Mouse (Mus musculus): ENCODE measurements around the gene Akap12. TPM values are rescaled to one million over a fixed set of nuclear protein-coding genes. Genes with fewer than 3 reads are reported as not detected.

Akap12 gene
- polyA plus RNA-seq, 1 experiment, result 7.1 TPM

- H3K36me3 ChIP-seq (ENCODE audit: control insufficient read depth, insufficient read depth, low read length), result peaks cover 7% of the 10 kb centered on the region
- H3K4me3 ChIP-seq (ENCODE audit: control insufficient read depth, insufficient read depth, low read length), result no peak overlapping the region
- TF ChIP-seq POLR2A (IDR thresholded peaks at IDR 0.05; ENCODE audit: control insufficient read depth, extremely low read depth, insufficient read depth, low read length, poor library complexity), result no peak
- TF ChIP-seq CTCF (IDR thresholded peaks at IDR 0.05; ENCODE audit: borderline replicate concordance, control insufficient read depth, extremely low read depth, insufficient read depth, low read length, poor library complexity), result no peak
- whole genome bisulfite sequencing, result 91% methylated on average over 7 of the region's 7 CpGs
- H3K4me1 ChIP-seq (replicated peaks; ENCODE audit: control insufficient read depth, insufficient read depth, low read length), result no peaks in the 10 kb centered on the region; the same call in 1 of the 2 replicates
- no peak overlapping the region for H3K27ac ChIP-seq (ENCODE audit: control insufficient read depth, insufficient read depth, low read length)
- DNase-seq, result no peak
- no peaks in the 10 kb centered on the region for H3K27me3 ChIP-seq (ENCODE audit: control insufficient read depth, insufficient read depth, low read length)
Measured at GRCm38 (mm10) chr10:4376461-4376860, 110.3 kb downstream of the Akap12 start.

GRCm38 (mm10) chr10:4376931-4377330, 110.8 kb downstream of the Akap12 start:
- H3K36me3 ChIP-seq (ENCODE audit: control insufficient read depth, insufficient read depth, low read length), result peaks cover 5% of the 10 kb centered on the region
- no peaks in the 10 kb centered on the region for H3K27me3 ChIP-seq (ENCODE audit: control insufficient read depth, insufficient read depth, low read length)
- DNase-seq, result no peak
- TF ChIP-seq CTCF (IDR thresholded peaks at IDR 0.05; ENCODE audit: borderline replicate concordance, control insufficient read depth, extremely low read depth, insufficient read depth, low read length, poor library complexity), result no peak
- no peak for TF ChIP-seq POLR2A (IDR thresholded peaks at IDR 0.05; ENCODE audit: control insufficient read depth, extremely low read depth, insufficient read depth, low read length, poor library complexity)
- 92% methylated on average over 7 of the region's 7 CpGs for WGBS
- no peak overlapping the region for H3K27ac ChIP-seq (ENCODE audit: control insufficient read depth, insufficient read depth, low read length)
- no peak overlapping the region for H3K4me3 ChIP-seq (ENCODE audit: control insufficient read depth, insufficient read depth, low read length)
- H3K4me1 ChIP-seq (replicated peaks; ENCODE audit: control insufficient read depth, insufficient read depth, low read length), result no peaks in the 10 kb centered on the region; the same call in 1 of the 2 replicates

DNA sequence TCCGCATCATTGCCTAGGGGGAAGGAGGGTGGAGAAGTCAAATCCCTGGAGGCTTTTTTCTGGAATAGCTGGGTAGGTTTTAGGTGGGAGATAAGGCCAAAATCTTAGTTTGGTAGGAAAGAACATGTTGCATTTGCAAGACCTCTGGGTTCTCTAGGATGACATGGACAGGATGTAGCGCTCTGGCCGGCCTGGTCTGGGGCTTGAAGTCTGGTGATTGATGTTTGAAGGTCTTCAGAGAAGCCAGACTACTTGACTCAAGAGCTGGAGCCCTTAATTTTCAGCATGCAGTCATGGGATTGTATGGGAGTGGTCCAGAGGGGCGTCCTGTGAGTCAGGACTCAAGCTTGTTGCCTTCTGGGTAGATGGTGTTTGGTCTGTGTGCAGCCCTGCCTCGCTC, 114.6 kb downstream of the Akap12 start:
- Histone ChIP-seq H3K4me1 (replicated peaks; ENCODE audit: control insufficient read depth, insufficient read depth, low read length) (no peaks in the 10 kb centered on the region; the same call in 1 of the 2 replicates), H3K27me3 (ENCODE audit: control insufficient read depth, insufficient read depth, low read length) (no peaks in the 10 kb centered on the region), H3K4me3 (ENCODE audit: control insufficient read depth, insufficient read depth, low read length) (no peak overlapping the region), H3K36me3 (ENCODE audit: control insufficient read depth, insufficient read depth, low read length) (no peaks in the 10 kb centered on the region), H3K27ac (ENCODE audit: control insufficient read depth, insufficient read depth, low read length) (no peak overlapping the region)
- no peak for TF ChIP-seq POLR2A (IDR thresholded peaks at IDR 0.05; ENCODE audit: control insufficient read depth, extremely low read depth, insufficient read depth, low read length, poor library complexity)
- TF ChIP-seq CTCF (IDR thresholded peaks at IDR 0.05; ENCODE audit: borderline replicate concordance, control insufficient read depth, extremely low read depth, insufficient read depth, low read length, poor library complexity), result no peak
- DNase-seq, result no peak
- WGBS, result 97% methylated on average over 5 of the region's 5 CpGs

GRCm38 (mm10) chr10:4384244-4384643, 118.1 kb downstream of the Akap12 start:
- DNase-seq, result no peak
- Histone ChIP-seq H3K4me3 (ENCODE audit: control insufficient read depth, insufficient read depth, low read length) (no peak overlapping the region), H3K27ac (ENCODE audit: control insufficient read depth, insufficient read depth, low read length) (no peak overlapping the region), H3K4me1 (replicated peaks; ENCODE audit: control insufficient read depth, insufficient read depth, low read length) (peaks cover 8% of the 10 kb centered on the region), H3K36me3 (ENCODE audit: control insufficient read depth, insufficient read depth, low read length) (no peaks in the 10 kb centered on the region), H3K27me3 (ENCODE audit: control insufficient read depth, insufficient read depth, low read length) (no peaks in the 10 kb centered on the region)
- WGBS, result 95% methylated on average over 7 of the region's 7 CpGs
- TF ChIP-seq CTCF (IDR thresholded peaks at IDR 0.05; ENCODE audit: borderline replicate concordance, control insufficient read depth, extremely low read depth, insufficient read depth, low read length, poor library complexity) (no peak), POLR2A (IDR thresholded peaks at IDR 0.05; ENCODE audit: control insufficient read depth, extremely low read depth, insufficient read depth, low read length, poor library complexity) (no peak)

DNA sequence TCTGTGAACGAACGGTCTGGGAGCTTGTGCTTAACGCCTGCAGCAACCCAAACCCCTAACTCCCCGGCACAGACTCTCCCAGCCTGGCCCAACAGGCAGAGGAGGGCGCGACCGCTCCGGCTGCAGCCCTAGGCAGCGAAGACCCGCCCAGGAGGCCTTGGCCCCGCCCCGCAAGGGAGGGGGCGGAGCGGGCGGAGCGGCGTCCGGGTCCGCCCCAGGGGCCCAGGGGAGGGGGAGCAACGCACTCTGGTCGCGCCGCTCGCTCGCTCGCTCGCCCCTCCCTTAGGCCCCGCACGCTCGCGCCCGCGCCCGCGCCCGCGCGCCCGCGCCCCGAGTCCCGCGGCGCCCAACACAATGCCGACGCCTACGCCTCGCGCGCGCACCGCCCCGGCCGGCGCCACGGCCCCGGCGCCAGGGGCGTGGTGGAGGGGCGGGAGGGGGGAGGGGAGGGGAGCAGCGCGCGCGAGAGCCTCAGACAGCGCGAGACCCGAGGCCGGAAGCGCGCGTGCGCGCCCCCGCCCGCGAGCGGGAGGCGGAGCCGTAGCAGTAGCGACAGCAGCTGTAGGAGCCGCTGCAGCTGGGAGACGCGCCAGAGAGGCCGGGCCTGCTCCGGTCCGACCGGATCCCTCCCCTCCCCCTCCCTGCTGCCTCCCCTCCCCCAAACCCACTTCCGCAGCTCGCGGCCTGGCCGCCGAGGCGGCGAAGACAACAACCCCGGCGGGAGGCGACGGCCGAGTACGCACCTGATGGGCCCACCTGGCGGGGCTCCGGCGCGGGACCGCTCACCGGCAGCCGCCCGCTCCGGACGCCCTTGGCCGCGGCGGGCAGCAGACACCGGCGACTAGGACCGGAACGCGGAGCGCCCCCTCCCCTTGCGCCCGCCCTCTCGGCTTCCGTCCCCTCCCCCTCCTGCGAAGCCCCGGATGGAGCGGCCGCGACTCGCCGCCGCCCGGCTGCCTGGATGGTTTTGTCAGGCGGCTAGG, 120.7 kb downstream of the Akap12 start:
- Histone ChIP-seq H3K27me3 (ENCODE audit: control insufficient read depth, insufficient read depth, low read length) (no peaks in the 10 kb centered on the region), H3K27ac (ENCODE audit: control insufficient read depth, insufficient read depth, low read length) (peak overlapping the region; percentile 93), H3K4me3 (ENCODE audit: control insufficient read depth, insufficient read depth, low read length) (peak overlapping the region; percentile 73), H3K4me1 (replicated peaks; ENCODE audit: control insufficient read depth, insufficient read depth, low read length) (peaks cover 20% of the 10 kb centered on the region), H3K36me3 (ENCODE audit: control insufficient read depth, insufficient read depth, low read length) (no peaks in the 10 kb centered on the region)
- TF ChIP-seq POLR2A (IDR thresholded peaks at IDR 0.05; ENCODE audit: control insufficient read depth, extremely low read depth, insufficient read depth, low read length, poor library complexity) (peak; percentile 78), CTCF (IDR thresholded peaks at IDR 0.05; ENCODE audit: borderline replicate concordance, control insufficient read depth, extremely low read depth, insufficient read depth, low read length, poor library complexity) (0 out of 2 replicates have a peak, but pooled peaks have one; percentile 31)
- peak; percentile 91 for DNase-seq
- WGBS, result under 1% methylated on average over 88 of the region's 133 CpGs

GRCm38 (mm10) chr10:4387701-4388383, 121.7 kb downstream of the Akap12 start, which contains the start of gene Zbtb2:
Gene Zbtb2 (minus strand): TSS chr10:4388108.
- WGBS, result 2% methylated on average over 81 of the region's 87 CpGs
- Histone ChIP-seq H3K27ac (ENCODE audit: control insufficient read depth, insufficient read depth, low read length) (peak within 1 kb of the TSS; percentile 93), H3K27me3 (ENCODE audit: control insufficient read depth, insufficient read depth, low read length) (no peaks in the 10 kb centered on the region), H3K4me3 (ENCODE audit: control insufficient read depth, insufficient read depth, low read length) (peak within 1 kb of the TSS; percentile 73), H3K36me3 (ENCODE audit: control insufficient read depth, insufficient read depth, low read length) (no peaks in the 10 kb centered on the region), H3K4me1 (replicated peaks; ENCODE audit: control insufficient read depth, insufficient read depth, low read length) (peaks cover 21% of the 10 kb centered on the region)
- TF ChIP-seq POLR2A (IDR thresholded peaks at IDR 0.05; ENCODE audit: control insufficient read depth, extremely low read depth, insufficient read depth, low read length, poor library complexity), result no peak; the same call in 1 of the 2 replicates
- no peak for TF ChIP-seq CTCF (IDR thresholded peaks at IDR 0.05; ENCODE audit: borderline replicate concordance, control insufficient read depth, extremely low read depth, insufficient read depth, low read length, poor library complexity)
- DNase-seq, result peak; percentile 66
